Mouse (Mus musculus): Measurements from ENCODE around the gene Narfl.
"Not testable (repeated sequence)": the region's sequence is repeated elsewhere in the genome, so short reads cannot be mapped to it uniquely, and the experiment has no call there.

Narfl gene

GRCm38 (mm10) chr17:25802825-25803517, 29.4 kb downstream of the Narfl start:
- DNase-seq (ENCODE audit: low spot score in 2 of 2): peak; percentile 74 to 88

GRCm38 (mm10) chr17:25806507-25806906, 32.9 kb downstream of the Narfl start:
- DNase-seq (ENCODE audit: low spot score in 2 of 2): no peak

GRCm38 (mm10) chr17:25807452-25807851, 33.9 kb downstream of the Narfl start:
- not testable (repeated sequence) for DNase-seq (ENCODE audit: low spot score in 2 of 2)

- no peak for DNase-seq (ENCODE audit: low spot score in 2 of 2)
These were observed 34.5 kb downstream of the Narfl start for GRCm38 (mm10) chr17:25808028-25808427.

GRCm38 (mm10) chr17:25808789-25809605, 35.4 kb downstream of the Narfl start, which contains the start of gene Fbxl16:
Fbxl16 (plus strand) TSS chr17:25809085.
- DNase-seq (ENCODE audit: low spot score in 2 of 2): peak; percentile 86 to 87

GRCm38 (mm10) chr17:25809606-25810340, 36.2 kb downstream of the Narfl start:
- DNase-seq (ENCODE audit: low spot score in 2 of 2): no peak

- no peak for DNase-seq (ENCODE audit: low spot score in 2 of 2)
These were observed 37.3 kb downstream of the Narfl start for GRCm38 (mm10) chr17:25810890-25811289.

- peak; percentile 68 to 71 for DNase-seq (ENCODE audit: low spot score in 2 of 2)
These were observed 39.9 kb downstream of the Narfl start for GRCm38 (mm10) chr17:25813471-25813870.

- DNase-seq (ENCODE audit: low spot score in 2 of 2): no peak
These were observed 44.1 kb downstream of the Narfl start for GRCm38 (mm10) chr17:25817662-25818061.

GRCm38 (mm10) chr17:25818851-25819780, 45.5 kb downstream of the Narfl start:
- no peak for DNase-seq (ENCODE audit: low spot score in 2 of 2)

- peak; percentile 49 to 73 for DNase-seq (ENCODE audit: low spot score in 2 of 2)
These were observed 49.9 kb downstream of the Narfl start, which contains the start of gene Wdr24 for GRCm38 (mm10) chr17:25823452-25823851. Wdr24 (plus strand) TSS chr17:25823627.

GRCm38 (mm10) chr17:25824362-25825142, 51.0 kb downstream of the Narfl start:
- no peak for DNase-seq (ENCODE audit: low spot score in 2 of 2)

GRCm38 (mm10) chr17:25825311-25825710, 51.7 kb downstream of the Narfl start:
- no peak for DNase-seq (ENCODE audit: low spot score in 2 of 2)

- no peak for DNase-seq (ENCODE audit: low spot score in 2 of 2)
These were observed 52.5 kb downstream of the Narfl start for GRCm38 (mm10) chr17:25825984-25826570.

GRCm38 (mm10) chr17:25827011-25827410, 53.4 kb downstream of the Narfl start:
- no peak for DNase-seq (ENCODE audit: low spot score in 2 of 2)

GRCm38 (mm10) chr17:25827546-25828222, 54.1 kb downstream of the Narfl start:
- no peak for DNase-seq (ENCODE audit: low spot score in 2 of 2)

GRCm38 (mm10) chr17:25828223-25828594, 54.6 kb downstream of the Narfl start:
- DNase-seq (ENCODE audit: low spot score in 2 of 2): peak in 1 of 2 experiments; percentile 31

GRCm38 (mm10) chr17:25828712-25829557, 55.4 kb downstream of the Narfl start, which contains the start of gene Jmjd8:
Jmjd8 (plus strand) TSS chr17:25828867.
- peak; percentile 79 to 80 for DNase-seq (ENCODE audit: low spot score in 2 of 2)

Data from frontal cortex, postnatal 14 days (tissue).